Mouse (Mus musculus) liver, embryonic 14.5 days (tissue): ENCODE measurements around the gene Suz12.

Experiments
- CTCF ChIP-seq: IDR thresholded peaks from 2 replicates; pipeline ENCODE4 v1.5.1; 2016; ENCODE audit warnings: antibody characterized with exemption, low read depth, control low read depth
- EP300 ChIP-seq: IDR thresholded peaks from 2 replicates; pipeline ENCODE4 v1.6.1; 2016; ENCODE audit warnings: antibody characterized with exemption, low read depth

DNA sequence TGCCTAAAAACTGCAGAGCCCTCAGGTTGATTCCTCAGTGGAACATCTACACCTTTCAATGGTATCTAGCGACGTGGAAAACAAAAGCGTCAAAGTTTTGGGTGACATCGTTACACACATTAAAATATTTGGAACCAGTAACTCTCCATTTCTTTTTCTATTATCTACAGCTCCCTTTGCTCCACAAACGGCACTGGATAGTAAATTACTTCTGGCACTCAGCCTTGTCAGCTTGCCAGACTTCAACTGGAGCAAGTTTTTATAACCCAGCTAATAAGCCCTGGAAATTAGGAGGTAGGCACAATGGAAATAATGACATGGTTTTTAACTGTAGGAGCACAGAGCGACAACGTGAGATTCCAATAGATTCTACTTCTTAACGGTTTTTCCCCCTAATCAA, 27.0 kb upstream of the Suz12 start:
- no peak for TF ChIP-seq EP300
- no peak for TF ChIP-seq CTCF
